Mouse (Mus musculus) kidney, adult 2 months (tissue): ENCODE measurements around the gene Eef1akmt3.

Source experiments
- CTCF ChIP-seq: fragments of 200-500 bp; conservative IDR thresholded peaks from 2 replicates; pipeline ENCODE4 v1.5.1; 2011; ENCODE audit warnings: low read depth, mild to moderate bottlenecking, control low read depth, low read length, moderate library complexity, mixed read lengths; ENCODE audit not compliant: insufficient read depth, insufficient read length
- POLR2A ChIP-seq: fragments of 200-500 bp; IDR thresholded peaks from one replicate; pipeline ENCODE4 v1.6.1; 2011; ENCODE audit warnings: low read depth, low read length, control low read depth

GRCm38 (mm10) chr10:127036273-127036672 lies 5.0 kb downstream of the Eef1akmt3 start:
- no peak for TF ChIP-seq CTCF
- TF ChIP-seq POLR2A, result no peak
